Mouse (Mus musculus) midbrain, postnatal 0 days (tissue): ENCODE results near the gene Ptprq. TPM values are rescaled to one million over a fixed set of nuclear protein-coding genes. Genes with fewer than 3 reads are reported as not detected.

Experiments
- ATAC-seq: fragments of 200-750 bp; cut with Nextera tagmentation; 2 replicates; pipeline ENCODE4 v1.8.0; 2017; ENCODE audit warnings: moderate number of reproducible peaks, mild to moderate bottlenecking, moderate TSS enrichment, moderate library complexity; ENCODE audit not compliant: low FRiP score
- DNase-seq: peaks from one replicate; pipeline ENCODE4 v3.0.0-alpha.2; 2015; ENCODE audit warnings: low spot score
- H3K27ac ChIP-seq: fragments of 300-500 bp; sonication (generic); 2 replicates; pipeline ENCODE4 v1.5.1; 2014; ENCODE audit warnings: low read depth, mild to moderate bottlenecking, low read length, mixed read lengths
- H3K27me3 ChIP-seq: fragments of 300-500 bp; sonication (generic); 2 replicates; pipeline ENCODE4 v1.6.1; 2014; ENCODE audit warnings: low read length, control low read depth, mixed read lengths; ENCODE audit not compliant: insufficient read depth
- H3K36me3 ChIP-seq: fragments of 300-500 bp; sonication (generic); 2 replicates; pipeline ENCODE4 v1.6.1; 2014; ENCODE audit warnings: low read length, control low read depth, mixed read lengths; ENCODE audit not compliant: insufficient read depth
- H3K4me1 ChIP-seq: fragments of 300-500 bp; sonication (generic); 2 replicates; pipeline ENCODE4 v1.6.1; 2014; ENCODE audit warnings: mild to moderate bottlenecking, control low read depth, antibody characterized with exemption, low read length, mixed read lengths; ENCODE audit not compliant: insufficient read depth
- H3K4me2 ChIP-seq: fragments of 300-500 bp; sonication (generic); 2 replicates; pipeline ENCODE4 v1.6.1; 2014; ENCODE audit warnings: low read depth, mild to moderate bottlenecking, low read length, mixed read lengths; ENCODE audit not compliant: poor library complexity, severe bottlenecking
- H3K4me3 ChIP-seq: fragments of 300-500 bp; sonication (generic); 2 replicates; pipeline ENCODE4 v1.5.1; 2014; ENCODE audit warnings: low read depth, mild to moderate bottlenecking, low read length, moderate library complexity
- H3K9ac ChIP-seq: fragments of 300-500 bp; sonication (generic); replicated peaks from 2 replicates; pipeline ENCODE4 v1.6.1; 2014; ENCODE audit warnings: mild to moderate bottlenecking, low read length, moderate library complexity, mixed read lengths; ENCODE audit not compliant: poor library complexity, severe bottlenecking
- H3K9me3 ChIP-seq: fragments of 300-500 bp; sonication (generic); 2 replicates; pipeline ENCODE4 v1.6.1; 2016; ENCODE audit warnings: low read length, control low read depth
- CTCF ChIP-seq: IDR thresholded peaks from 2 replicates; pipeline ENCODE4 v1.5.1; 2016; ENCODE audit warnings: antibody characterized with exemption, mild to moderate bottlenecking
- WGBS: fragments of 180-500 bp; shearing (Covaris S2); extraction: QIAGEN DNeasy Blood & Tissue Kit; methylation state at CpG from one replicate; pipeline ENCODE4 v1.1.7; 2014; 5-methylcytosine and 5-hydroxymethylcytosine counted together
- microRNA-seq: library from miRNA; unstranded; fragments of <30 nt; microRNA quantifications from one replicate; pipeline ENCODE4, GENCODE M21; 2016; ENCODE audit warnings: borderline number of aligned reads
- polyA plus RNA-seq: library from polyadenylated mRNA; unstranded; fragments of >200 nt; fragmentation: Nextera tagmentation; extraction: Ambion mirVana; gene quantifications from 2 replicates; pipeline ENCODE4 v1.2.1, GENCODE M21; 2015
- total RNA-seq: library from RNA; depleted of rRNA; stranded (reverse); fragments of >200 nt; gene quantifications from 2 replicates; pipeline ENCODE4 v1.2.3, GENCODE M21; 2014; rRNA removed

The Ptprq gene
- total and polyA plus RNA-seq, 2 experiments from 2014 or later: 0.09 to 0.38 TPM

- Histone ChIP-seq H3K27me3 (no peaks in the 10 kb centered on the region), H3K9ac (no peak overlapping the region), H3K27ac (no peak overlapping the region), H3K4me1 (no peaks in the 10 kb centered on the region), H3K9me3 (no peaks in the 10 kb centered on the region), H3K4me3 (no peak overlapping the region), H3K36me3 (no peaks in the 10 kb centered on the region), H3K4me2 (no peak overlapping the region)
- no peak for DNase-seq
- TF ChIP-seq CTCF: no peak
- 68% methylated on average over 12 of the region's 12 CpGs for WGBS
- no peak for ATAC-seq
Measured at GRCm38 (mm10) chr10:107486770-107487169, 233.1 kb downstream of the Ptprq start.

- no peaks in the 10 kb centered on the region for H3K9me3 ChIP-seq
- WGBS: 80% methylated on average over 8 of the region's 8 CpGs
- no peak within 1 kb of the TSS for H3K4me2 ChIP-seq
- no peak within 1 kb of the TSS for H3K9ac ChIP-seq
- no peak within 1 kb of the TSS for H3K4me3 ChIP-seq
- DNase-seq (no peak), ATAC-seq (no peak)
- H3K27ac ChIP-seq: no peak within 1 kb of the TSS
- H3K27me3 ChIP-seq: no peaks in the 10 kb centered on the region
- no peaks in the 10 kb centered on the region for H3K4me1 ChIP-seq
- no peak for TF ChIP-seq CTCF
- H3K36me3 ChIP-seq: no peaks in the 10 kb centered on the region
Measured at GRCm38 (mm10) chr10:107485870-107486269, 234.0 kb downstream of the Ptprq start, which contains the start of gene Myf5. Myf5 (minus strand) TSS chr10:107486134.

DNA sequence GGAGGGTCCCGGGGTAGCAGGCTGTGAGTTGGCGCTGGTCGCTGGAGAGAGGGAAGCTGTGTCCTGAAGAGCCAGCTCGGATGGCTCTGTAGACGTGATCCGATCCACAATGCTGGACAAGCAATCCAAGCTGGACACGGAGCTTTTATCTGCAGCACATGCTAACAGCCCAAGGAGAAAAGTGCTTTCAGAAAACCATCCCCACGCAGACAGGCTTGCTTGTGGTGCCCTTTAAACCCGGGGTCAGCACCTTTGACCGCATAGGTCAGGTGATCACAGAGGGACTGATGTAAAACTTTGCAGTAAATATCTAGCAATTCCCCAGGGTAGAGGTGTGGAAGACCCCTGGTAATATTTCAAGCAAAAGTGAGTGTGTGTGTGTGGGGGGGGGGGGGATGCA, 235.8 kb downstream of the Ptprq start:
- H3K27ac ChIP-seq: no peak overlapping the region
- no peaks in the 10 kb centered on the region for H3K27me3 ChIP-seq
- no peak overlapping the region for H3K9ac ChIP-seq
- no peak for TF ChIP-seq CTCF
- no peaks in the 10 kb centered on the region for H3K4me1 ChIP-seq
- DNase-seq (no peak), ATAC-seq (no peak)
- no peaks in the 10 kb centered on the region for H3K9me3 ChIP-seq
- no peak overlapping the region for H3K4me2 ChIP-seq
- H3K4me3 ChIP-seq: no peak overlapping the region
- no peaks in the 10 kb centered on the region for H3K36me3 ChIP-seq
- WGBS: 67% methylated on average over 10 of the region's 10 CpGs

DNA sequence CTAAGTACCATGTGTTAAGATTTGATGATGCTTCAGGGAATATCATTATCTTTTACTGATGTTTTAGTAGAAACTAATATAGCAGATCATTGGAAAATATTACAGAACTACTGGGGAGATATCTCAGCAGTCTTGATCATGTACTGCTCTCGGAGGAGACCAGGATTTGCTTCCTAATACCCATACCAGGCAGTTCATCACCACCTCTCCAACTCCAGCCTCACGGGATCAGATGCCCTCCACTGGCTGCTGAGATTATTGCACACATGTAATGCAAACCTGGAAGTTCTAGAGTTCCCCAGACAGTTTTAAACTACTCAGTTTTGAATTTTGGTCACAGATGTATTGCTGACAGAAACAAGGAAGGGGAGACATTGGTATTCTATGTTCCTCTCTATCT, 246.4 kb downstream of the Ptprq start:
- Histone ChIP-seq H3K9ac (no peak overlapping the region), H3K9me3 (no peaks in the 10 kb centered on the region), H3K36me3 (no peaks in the 10 kb centered on the region), H3K4me2 (no peak overlapping the region), H3K27ac (no peak overlapping the region), H3K4me3 (no peak overlapping the region), H3K27me3 (no peaks in the 10 kb centered on the region), H3K4me1 (no peaks in the 10 kb centered on the region; the same call in 1 of the 2 replicates)
- peak; percentile 39 for TF ChIP-seq CTCF
- WGBS: 56% methylated on average over 2 of the region's 2 CpGs
- DNase-seq (no peak), ATAC-seq (no peak)

GRCm38 (mm10) chr10:107471712-107472111, 248.1 kb downstream of the Ptprq start:
- TF ChIP-seq CTCF: no peak
- ATAC-seq (no peak), DNase-seq (no peak)
- H3K9me3 ChIP-seq: no peaks in the 10 kb centered on the region
- H3K36me3 ChIP-seq: no peaks in the 10 kb centered on the region
- no peak overlapping the region for H3K27ac ChIP-seq
- no peaks in the 10 kb centered on the region for H3K27me3 ChIP-seq
- no peaks in the 10 kb centered on the region; the same call in 1 of the 2 replicates for H3K4me1 ChIP-seq
- no peak overlapping the region for H3K4me3 ChIP-seq
- no peak overlapping the region for H3K4me2 ChIP-seq
- no peak overlapping the region for H3K9ac ChIP-seq
- 37% methylated on average over 5 of the region's 5 CpGs for WGBS

GRCm38 (mm10) chr10:107467819-107468218, 252.0 kb downstream of the Ptprq start:
- TF ChIP-seq CTCF: no peak
- 95% methylated on average over 7 of the region's 7 CpGs for WGBS
- no peaks in the 10 kb centered on the region; the same call in 1 of the 2 replicates for H3K4me1 ChIP-seq
- no peaks in the 10 kb centered on the region for H3K36me3 ChIP-seq
- no peak overlapping the region for H3K27ac ChIP-seq
- H3K9ac ChIP-seq: no peak overlapping the region
- H3K4me3 ChIP-seq: no peak overlapping the region
- DNase-seq (no peak), ATAC-seq (no peak)
- no peak overlapping the region for H3K4me2 ChIP-seq
- H3K9me3 ChIP-seq: no peaks in the 10 kb centered on the region
- H3K27me3 ChIP-seq: no peaks in the 10 kb centered on the region

Small RNA genes lying within 50 kb of the gene (microRNA-seq; reads per million reads assigned to microRNA genes)
- gene Gm44403: not detected

Other genes with a start within 250 kb of the Ptprq start
- not detected in 2 replicates for gene Myf5, start 233.9 kb downstream of the Ptprq start, total RNA-seq
- 0.07 TPM in 1 of 2 replicates, not detected in the other for gene Myf5, start 233.9 kb downstream of the Ptprq start, polyA plus RNA-seq
- not detected in 2 replicates for gene Myf6, start 225.3 kb downstream of the Ptprq start, total RNA-seq
- gene Myf6, start 225.3 kb downstream of the Ptprq start, polyA plus RNA-seq: not detected in 2 replicates
- 0.19 and 0.22 TPM in 2 replicates for gene Otogl, start 192.1 kb upstream of the Ptprq start, total RNA-seq
- gene Otogl, start 192.1 kb upstream of the Ptprq start, polyA plus RNA-seq: 0.04 and 0.05 TPM in 2 replicates